Mouse (Mus musculus): ENCODE results near the gene Nrxn2. TPM values are rescaled to one million over a fixed set of nuclear protein-coding genes. Genes with fewer than 3 reads are reported as not detected.
A peak's percentile ranks its signal among the peaks of the same experiment; 100 is the strongest.

The Nrxn2 gene
- total RNA-seq, 2 experiments from 2014 or later = 4.4 to 5.5 TPM

DNA sequence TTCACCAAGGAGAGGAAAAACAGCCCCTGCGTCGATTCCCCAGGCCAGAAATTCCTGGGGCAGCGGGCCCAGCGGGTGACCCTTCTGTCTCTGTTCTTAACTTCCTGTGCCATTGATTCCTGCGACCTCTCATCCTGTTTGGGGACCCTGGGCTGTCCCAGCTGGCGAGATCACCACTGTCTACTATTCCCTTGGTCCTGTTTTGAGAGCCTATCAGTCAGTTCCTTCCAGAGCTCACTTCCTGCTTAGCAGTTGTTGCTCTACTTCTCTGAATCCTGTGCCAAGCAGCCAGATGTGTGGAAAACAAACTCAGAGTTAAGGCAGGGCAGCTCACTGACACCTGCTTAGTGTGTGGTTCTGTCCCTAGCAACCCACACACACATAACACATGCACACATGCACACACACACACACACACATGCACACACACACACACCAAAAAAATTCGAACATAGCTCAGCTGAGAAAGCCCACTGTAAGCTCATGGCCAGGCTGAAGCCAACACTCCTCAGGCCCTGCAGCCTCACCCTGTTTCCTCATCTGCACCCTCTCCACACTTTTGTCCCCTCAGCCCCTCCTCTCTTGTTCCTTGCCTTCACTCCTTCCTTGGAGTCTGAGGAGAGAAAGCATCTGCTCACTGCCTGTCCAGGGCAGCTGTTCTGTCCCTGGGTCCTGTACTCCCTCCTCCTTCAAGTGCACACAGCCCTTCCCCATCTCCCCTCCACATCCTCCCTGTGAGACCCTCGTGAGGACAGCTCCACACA is 135.5 kb downstream of the Nrxn2 start:
- intact Hi-C loops (cut with DNase I) = no loop called here
- DNase-seq = peak; percentile 65 to 75

DNA sequence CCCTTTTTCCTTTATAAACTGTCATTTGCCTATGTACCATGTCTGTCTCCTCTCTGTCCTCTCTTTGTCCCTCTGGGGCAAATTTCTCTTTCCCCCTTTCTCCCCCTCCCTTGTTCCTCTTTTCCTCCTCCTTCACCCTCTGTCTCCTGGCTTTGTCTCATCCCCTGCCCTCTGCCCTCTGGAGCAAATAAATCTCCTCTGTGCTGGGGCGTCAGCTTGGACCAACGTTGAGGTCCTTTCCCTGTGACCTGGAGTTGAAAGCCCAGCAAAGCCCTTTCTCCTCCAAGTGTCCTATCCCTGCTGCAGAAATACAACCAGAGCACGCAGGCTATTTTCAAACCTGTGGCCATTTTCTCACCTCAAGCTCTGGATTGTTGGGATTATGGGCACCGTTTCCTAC is 141.0 kb downstream of the Nrxn2 start:
- no peak for DNase-seq
- intact Hi-C loops (cut with DNase I) = no loop called here

DNA sequence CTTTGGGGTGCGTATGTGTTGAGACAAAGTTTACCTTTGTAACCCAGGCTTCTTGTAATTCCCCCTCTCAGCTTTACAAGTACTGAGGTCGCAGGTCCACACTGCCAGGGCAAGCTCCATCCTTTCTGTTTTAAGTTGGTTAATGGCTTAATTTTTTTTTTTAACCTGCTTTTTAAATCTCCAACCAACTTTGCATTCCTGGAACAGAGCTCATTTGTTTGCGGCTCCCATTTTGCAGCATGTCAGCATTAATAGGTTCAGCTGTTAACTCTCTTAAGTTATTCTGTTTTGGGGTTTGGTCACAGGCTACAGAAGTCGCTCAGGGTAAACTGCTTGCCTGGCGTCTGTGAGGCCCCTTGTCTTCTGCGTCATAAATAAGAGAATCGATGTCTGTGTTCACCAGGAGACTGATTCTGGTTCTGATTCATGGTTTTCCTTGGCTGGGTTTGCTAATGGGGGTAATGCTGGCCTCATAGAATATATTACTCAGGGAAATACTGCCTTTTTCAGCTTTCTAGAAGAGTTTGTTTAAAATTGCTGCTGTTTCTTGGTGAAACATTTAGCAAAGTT is 141.8 kb downstream of the Nrxn2 start:
- DNase-seq = no peak
- intact Hi-C loops (cut with DNase I) = no loop called here

DNA sequence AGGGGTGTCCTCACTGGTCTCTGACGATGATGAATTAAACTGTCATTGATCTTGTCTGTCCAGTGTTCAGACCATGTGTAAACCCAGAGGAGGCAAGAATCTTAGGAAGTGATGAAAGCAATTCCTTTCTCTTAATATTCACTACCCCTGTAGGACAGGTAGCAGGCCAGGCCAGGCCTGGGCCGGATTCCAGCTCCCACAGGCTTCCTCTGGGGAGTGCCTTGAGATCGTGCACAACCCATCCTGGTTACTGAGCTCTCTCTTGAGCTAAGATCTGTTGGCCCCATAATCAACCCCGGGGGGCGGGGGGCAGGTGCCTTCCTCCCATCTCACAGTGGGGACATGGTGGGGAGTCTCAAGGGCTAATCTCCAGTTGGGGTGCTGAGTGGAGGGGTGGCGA is 146.6 kb downstream of the Nrxn2 start:
- DNase-seq = no peak
- intact Hi-C loops (cut with DNase I) = no loop called here

DNA sequence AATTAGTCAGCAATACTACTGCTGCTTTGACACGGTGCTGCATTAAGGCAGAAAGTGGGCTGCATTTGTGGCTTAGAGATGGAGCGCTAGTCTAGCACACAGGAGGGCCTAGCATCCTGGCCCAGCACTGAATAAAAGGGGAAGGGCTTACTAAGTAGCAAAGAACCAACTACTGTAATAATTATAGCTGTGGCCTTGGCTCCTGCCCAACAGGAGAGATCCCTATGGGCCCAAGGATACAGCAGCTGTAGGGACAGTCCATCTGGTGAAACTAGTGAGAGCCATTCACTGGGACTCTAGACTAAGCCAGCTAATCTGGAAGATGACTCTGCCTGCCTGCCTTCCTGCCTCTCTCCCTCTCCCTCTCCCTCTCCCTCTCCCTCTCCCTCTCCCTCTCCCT is 147.9 kb downstream of the Nrxn2 start:
- intact Hi-C loops (cut with DNase I) = no loop called here
- peak; percentile 44 to 48 for DNase-seq

DNA sequence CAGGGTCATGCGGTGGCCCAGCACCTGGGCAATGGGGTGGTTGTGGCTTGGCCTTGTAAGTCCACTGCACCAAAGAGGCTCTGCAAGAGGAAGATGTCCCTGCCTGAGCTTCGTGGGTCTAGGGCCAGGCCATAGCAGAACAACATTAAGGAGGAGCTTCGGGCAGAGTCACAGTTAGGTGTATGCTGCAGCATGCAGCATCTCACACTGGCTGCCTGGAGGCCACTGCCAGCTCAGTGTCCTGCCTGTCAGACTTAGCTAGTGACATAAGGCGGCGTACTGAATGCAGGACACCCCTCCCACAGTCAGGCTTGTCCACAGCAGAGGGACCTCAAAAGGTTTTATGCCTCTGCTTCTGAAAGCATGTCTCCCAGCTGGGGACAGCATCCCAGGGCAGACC is 150.5 kb downstream of the Nrxn2 start:
- intact Hi-C loops (cut with DNase I) = no loop called here
- DNase-seq = no peak

DNA sequence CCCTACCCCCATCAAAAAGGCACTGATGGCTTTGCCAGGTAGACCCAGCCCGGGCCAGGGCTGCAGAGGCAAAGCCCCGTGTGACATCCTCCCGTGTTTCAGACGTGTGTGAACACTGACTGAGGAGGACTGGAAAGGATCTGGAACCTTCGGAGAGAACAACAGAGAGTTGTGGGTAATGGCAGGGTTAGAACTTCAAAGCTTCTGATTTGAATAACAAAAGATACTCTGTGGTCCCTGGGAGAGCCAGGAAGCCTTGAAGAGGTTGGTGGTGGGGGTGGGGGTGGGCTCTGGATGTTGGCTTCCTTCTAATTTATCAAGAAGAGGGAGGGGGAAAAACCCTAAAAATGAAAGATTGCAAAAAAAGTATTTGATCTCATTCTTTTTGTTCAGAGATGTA is 151.0 kb downstream of the Nrxn2 start:
- DNase-seq = no peak
- intact Hi-C loops (cut with DNase I) = no loop called here

DNA sequence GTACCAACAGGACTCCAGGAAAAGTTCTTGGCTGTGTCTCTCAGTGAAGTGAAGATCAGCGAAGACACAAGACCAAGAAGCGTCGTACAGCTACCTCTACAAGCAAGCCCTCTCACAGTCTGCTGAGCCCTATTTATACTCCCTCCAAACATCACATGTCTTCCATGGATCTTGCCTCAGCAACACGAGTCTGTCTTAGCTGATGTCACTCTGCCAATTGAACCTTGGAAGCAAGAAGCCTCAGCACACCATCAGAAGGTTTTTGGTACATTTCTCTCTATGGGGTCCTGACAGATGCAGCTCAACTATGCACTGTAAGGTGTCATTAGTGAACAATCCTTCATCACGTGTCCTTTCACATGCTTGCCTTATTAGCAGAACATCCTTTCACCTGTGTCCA is 152.9 kb downstream of the Nrxn2 start:
- no peak for DNase-seq
- intact Hi-C loops (cut with DNase I) = no loop called here

DNA sequence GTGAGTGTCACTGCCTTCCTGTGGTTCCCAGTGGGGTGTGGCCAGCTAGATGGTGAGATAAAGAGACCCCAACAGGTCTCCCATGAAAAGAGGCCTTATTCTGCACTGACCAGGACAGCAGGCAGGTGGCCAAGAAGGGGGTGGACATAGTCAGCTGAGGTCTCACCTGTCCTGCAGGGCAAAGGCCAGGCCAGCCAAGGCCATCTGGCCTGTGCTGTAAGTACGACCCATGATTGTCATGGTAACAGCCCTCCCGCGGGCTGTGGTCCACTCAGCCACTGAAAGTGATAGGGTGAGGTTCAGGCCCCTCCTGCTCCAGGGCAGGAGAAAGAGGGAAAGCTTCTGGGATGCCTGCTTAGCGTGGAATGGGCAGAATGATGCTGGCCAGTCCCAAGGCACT is 153.5 kb downstream of the Nrxn2 start:
- DNase-seq = no peak
- intact Hi-C loops (cut with DNase I) = no loop called here

Small RNA genes lying within 50 kb of the gene (microRNA-seq; reads per million reads assigned to microRNA genes)
- gene Gm26460 = 0 reads per million in 2 experiments

Other genes starting within 250 kb of the Nrxn2 start
- not detected for gene Majin, start 234.3 kb upstream of the Nrxn2 start, total RNA-seq (2021)
- gene Gpha2, start 192.4 kb upstream of the Nrxn2 start, total RNA-seq (2021) = not detected
- gene Ppp2r5b, start 182.9 kb upstream of the Nrxn2 start, total RNA-seq (2021) = 10 to 100 TPM; 30.7 to 31.7 TPM
- gene Atg2a, start 177.1 kb upstream of the Nrxn2 start, total RNA-seq (2021) = 10 to 100 TPM; 17.7 to 19.0 TPM
- gene Ehd1, start 142.0 kb upstream of the Nrxn2 start, total RNA-seq (2021) = 100 to 1,000 TPM; 129 to 181 TPM
- gene Cdc42bpg, start 112.3 kb upstream of the Nrxn2 start, total RNA-seq (2021) = 1 to 10 TPM; 9.6 to 9.9 TPM
- gene Men1, start 83.8 kb upstream of the Nrxn2 start, total RNA-seq (2021) = 10 to 100 TPM; 18.6 to 21.8 TPM
- gene Map4k2, start 77.6 kb upstream of the Nrxn2 start, total RNA-seq (2021) = 10 to 100 TPM; 52.3 to 52.4 TPM
- gene Sf1, start 55.0 kb upstream of the Nrxn2 start, total RNA-seq (2021) = 100 to 1,000 TPM; 118 to 143 TPM
- 100 to 1,000 TPM; 622 to 693 TPM for gene Pygm, start 34.3 kb upstream of the Nrxn2 start, total RNA-seq (2021)
- 10 to 100 TPM; 50.7 to 60.2 TPM for gene Rasgrp2, start 19.4 kb upstream of the Nrxn2 start, total RNA-seq (2021)
- gene Slc22a12, start 124.3 kb downstream of the Nrxn2 start, total RNA-seq (2021) = not detected